Mouse (Mus musculus) stomach, postnatal 0 days (tissue): ENCODE results near the gene Fhit.

Source experiments
- CTCF ChIP-seq: IDR thresholded peaks from 2 replicates; pipeline ENCODE4 v1.5.1; 2016; ENCODE audit warnings: antibody characterized with exemption, low read depth, mild to moderate bottlenecking, moderate library complexity
- EP300 ChIP-seq: optimal IDR thresholded peaks from 2 replicates; pipeline ENCODE3; 2016; ENCODE audit warnings: antibody characterized with exemption

DNA sequence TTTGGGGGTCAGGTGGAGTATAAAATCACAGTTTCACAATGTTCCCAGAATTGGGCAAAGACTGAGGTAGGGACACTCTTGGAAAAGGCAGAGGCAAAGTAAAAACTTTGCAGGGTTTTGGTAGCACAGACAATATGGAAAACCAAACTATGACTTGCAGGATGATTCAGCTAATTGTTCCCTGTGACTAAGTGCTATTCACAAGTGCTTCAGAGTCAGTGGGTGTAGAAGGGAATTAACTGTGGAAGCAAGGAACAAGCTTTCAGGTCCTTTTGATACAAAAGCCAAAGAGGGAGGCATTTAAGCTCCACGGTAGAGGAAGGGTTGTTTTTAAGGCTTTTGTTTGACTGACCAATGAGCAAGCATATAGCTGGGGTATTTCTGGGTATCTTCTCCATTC, 1613.9 kb downstream of the Fhit start:
- TF ChIP-seq CTCF (no peak), EP300 (no peak)
